ENCODE assay signal across 19 mouse cellular contexts in genomic region chr2:75089186-75089585, GRCm38 (mm10).
DNase-seq lines count a peak whose midpoint lies in the region; ATAC-seq and TF ChIP-seq lines count a peak whose summit lies in the region.
"Had no signal": no experiment of that assay in that cellular context is flagged by ENCODE, and none has a peak within 500 bp of the region (broad histone marks: within the 10 kb centered on the region; RNA-seq: fewer than 3 reads in every experiment).

No protein-coding gene starts in this region.

- TF ChIP-seq CTCF in stomach, postnatal 0 days (IDR thresholded peaks at IDR 0.05; ENCODE audit: low read depth) = no peak

- peak overlapping the region; percentile 28 for H3K4me2 ChIP-seq in kidney, embryonic 15.5 days
- H3K4me2 ChIP-seq in stomach, embryonic 16.5 days (ENCODE audit: low read depth, low read length) = no peak overlapping the region
- no peak overlapping the region for H3K4me2 ChIP-seq in stomach, postnatal 0 days (replicated peaks; ENCODE audit: low read depth)
- H3K4me2 ChIP-seq in neural tube, embryonic 13.5 days = peak overlapping the region; percentile 11; the same call in 1 of the 2 replicates
- H3K4me2 ChIP-seq: forebrain, embryonic 12.5 days; heart, embryonic 13.5 days; limb, embryonic 15.5 days had no signal

- H3K4me3 ChIP-seq in kidney, embryonic 15.5 days (replicated peaks) = no peak overlapping the region
- H3K4me3 ChIP-seq in stomach, embryonic 16.5 days (replicated peaks; ENCODE audit: low read length) = no peak overlapping the region
- H3K4me3 ChIP-seq in stomach, postnatal 0 days (ENCODE audit: low read depth, low read length) = no peak overlapping the region
- peak overlapping the region; percentile 13; the same call in 1 of the 2 replicates for H3K4me3 ChIP-seq in limb, embryonic 10.5 days
- no peak overlapping the region for H3K4me3 ChIP-seq in neural tube, embryonic 13.5 days
- H3K4me3 ChIP-seq: forebrain, embryonic 12.5 days; heart, embryonic 13.5 days; limb, embryonic 15.5 days had no signal

- H3K27ac ChIP-seq in kidney, embryonic 15.5 days = no peak overlapping the region
- H3K27ac ChIP-seq in stomach, embryonic 16.5 days (ENCODE audit: low read length) = no peak overlapping the region
- no peak overlapping the region for H3K27ac ChIP-seq in stomach, postnatal 0 days (replicated peaks)
- 0 out of 2 replicates have a peak overlapping the region, but pooled peaks have one; percentile 1 for H3K27ac ChIP-seq in limb, embryonic 10.5 days
- H3K27ac ChIP-seq in neural tube, embryonic 13.5 days (replicated peaks) = no peak overlapping the region
- H3K27ac ChIP-seq: forebrain, embryonic 12.5 days; heart, embryonic 13.5 days; hindbrain, postnatal 0 days; limb, embryonic 15.5 days had no signal

- H3K27me3 ChIP-seq in kidney, embryonic 15.5 days = no peaks in the 10 kb centered on the region
- no peaks in the 10 kb centered on the region for H3K27me3 ChIP-seq in stomach, embryonic 16.5 days (ENCODE audit: control insufficient read depth, insufficient read depth, low read length)
- H3K27me3 ChIP-seq in stomach, postnatal 0 days (ENCODE audit: control insufficient read depth, insufficient read depth, low read length) = no peaks in the 10 kb centered on the region
- H3K27me3 ChIP-seq in limb, embryonic 10.5 days (ENCODE audit: low read depth, poor library complexity, severe bottlenecking) = no peaks in the 10 kb centered on the region
- no peaks in the 10 kb centered on the region for H3K27me3 ChIP-seq in neural tube, embryonic 13.5 days
- H3K27me3 ChIP-seq: forebrain, embryonic 12.5 days; heart, embryonic 13.5 days had no signal

- H3K9me3 ChIP-seq in kidney, embryonic 15.5 days (replicated peaks) = no peaks in the 10 kb centered on the region
- no peaks in the 10 kb centered on the region for H3K9me3 ChIP-seq in stomach, embryonic 16.5 days (replicated peaks; ENCODE audit: control insufficient read depth, low read length)
- no peaks in the 10 kb centered on the region for H3K9me3 ChIP-seq in stomach, postnatal 0 days (ENCODE audit: control insufficient read depth, low read length)
- no peaks in the 10 kb centered on the region for H3K9me3 ChIP-seq in limb, embryonic 10.5 days (replicated peaks)
- no peaks in the 10 kb centered on the region for H3K9me3 ChIP-seq in neural tube, embryonic 13.5 days
- H3K9me3 ChIP-seq: forebrain, embryonic 12.5 days; heart, embryonic 13.5 days; limb, embryonic 15.5 days had no signal

- ATAC-seq in kidney, embryonic 15.5 days (replicated peaks; ENCODE audit: low FRiP score) = peak; percentile 69
- 0 out of 2 replicates have a peak, but pooled peaks have one; percentile 17 for ATAC-seq in stomach, embryonic 16.5 days (ENCODE audit: insufficient read depth, low FRiP score)
- no peak for ATAC-seq in stomach, postnatal 0 days (ENCODE audit: low FRiP score, low TSS enrichment)
- no peak for ATAC-seq in neural tube, embryonic 13.5 days (ENCODE audit: low read depth)
- ATAC-seq: hindbrain, postnatal 0 days had no signal

- H3K36me3 ChIP-seq in kidney, embryonic 15.5 days = no peaks in the 10 kb centered on the region
- no peaks in the 10 kb centered on the region for H3K36me3 ChIP-seq in stomach, embryonic 16.5 days (ENCODE audit: control insufficient read depth, insufficient read depth, low read length)
- H3K36me3 ChIP-seq in stomach, postnatal 0 days (ENCODE audit: control insufficient read depth, insufficient read depth, low read length) = no peaks in the 10 kb centered on the region
- H3K36me3 ChIP-seq in limb, embryonic 10.5 days = no peaks in the 10 kb centered on the region
- no peaks in the 10 kb centered on the region for H3K36me3 ChIP-seq in neural tube, embryonic 13.5 days
- H3K36me3 ChIP-seq: forebrain, embryonic 12.5 days; heart, embryonic 13.5 days; limb, embryonic 15.5 days had no signal

- TF ChIP-seq EP300 in stomach, postnatal 0 days (optimal IDR thresholded peaks at IDR 0.05) = no peak

- peaks cover 34% of the 10 kb centered on the region for H3K4me1 ChIP-seq in kidney, embryonic 15.5 days
- H3K4me1 ChIP-seq in stomach, embryonic 16.5 days (ENCODE audit: control insufficient read depth, insufficient read depth, low read length) = no peaks in the 10 kb centered on the region
- H3K4me1 ChIP-seq in stomach, postnatal 0 days (replicated peaks; ENCODE audit: control insufficient read depth, insufficient read depth) = no peaks in the 10 kb centered on the region
- peaks cover 54% of the 10 kb centered on the region for H3K4me1 ChIP-seq in limb, embryonic 10.5 days
- peaks cover 33% of the 10 kb centered on the region for H3K4me1 ChIP-seq in neural tube, embryonic 13.5 days (replicated peaks)
- H3K4me1 ChIP-seq: limb, embryonic 15.5 days had no signal

- WGBS in kidney, embryonic 15.5 days = 9% methylated on average over 8 of the region's 8 CpGs
- WGBS in stomach, embryonic 16.5 days = 38% methylated on average over 8 of the region's 8 CpGs
- 29% methylated on average over 8 of the region's 8 CpGs for WGBS in stomach, postnatal 0 days
- 15% methylated on average over 8 of the region's 8 CpGs for WGBS in limb, embryonic 10.5 days
- WGBS in neural tube, embryonic 13.5 days = 20% methylated on average over 8 of the region's 8 CpGs

- DNase-seq in kidney, adult 11 months = no peak
- DNase-seq in stomach, postnatal 0 days (ENCODE audit: low spot score) = no peak
- no peak for DNase-seq in limb, embryonic 10.5 days (ENCODE audit: low spot score)
- DNase-seq in frontal cortex, postnatal 36 days (ENCODE audit: low spot score in 2 of 2) = no peak
- no peak for DNase-seq in spleen, postnatal 4 days (ENCODE audit: low spot score in 2 of 2)
- DNase-seq: adrenal gland, postnatal 14 days; cerebellum, adult 11-12 months; heart, postnatal 36 days; kidney, postnatal 36 days; layer of hippocampus, adult 9-11 months; lung, postnatal 10 days; thymus, postnatal 14 days had no signal

- no peak overlapping the region for H3K9ac ChIP-seq in kidney, embryonic 15.5 days
- no peak overlapping the region for H3K9ac ChIP-seq in stomach, embryonic 16.5 days (ENCODE audit: low read length)
- H3K9ac ChIP-seq in stomach, postnatal 0 days (ENCODE audit: low read length) = no peak overlapping the region
- H3K9ac ChIP-seq in neural tube, embryonic 13.5 days = no peak overlapping the region
- H3K9ac ChIP-seq: forebrain, embryonic 12.5 days; heart, embryonic 13.5 days; limb, embryonic 15.5 days had no signal

Comparison
In these comparisons a context has a peak if more than half of its experiments do, and no peak if none do; other contexts are left out.
1. ATAC-seq: peak in kidney, embryonic 15.5 days (single experiment) and stomach, embryonic 16.5 days (single experiment); none in stomach, postnatal 0 days (single experiment) and neural tube, embryonic 13.5 days (single experiment).
2. H3K4me2 ChIP-seq: peak in kidney, embryonic 15.5 days (single experiment) and neural tube, embryonic 13.5 days (single experiment); none in stomach, embryonic 16.5 days (single experiment) and stomach, postnatal 0 days (single experiment).